Mouse (Mus musculus) MN1 (cell line): Measurements from ENCODE around the gene Tdp2.

ENCODE experiments used
- DNase-seq: peaks from one replicate; pipeline ENCODE4 v3.0.0-alpha.2; 2016; ENCODE audit warnings: low spot score

Gene Tdp2

DNA sequence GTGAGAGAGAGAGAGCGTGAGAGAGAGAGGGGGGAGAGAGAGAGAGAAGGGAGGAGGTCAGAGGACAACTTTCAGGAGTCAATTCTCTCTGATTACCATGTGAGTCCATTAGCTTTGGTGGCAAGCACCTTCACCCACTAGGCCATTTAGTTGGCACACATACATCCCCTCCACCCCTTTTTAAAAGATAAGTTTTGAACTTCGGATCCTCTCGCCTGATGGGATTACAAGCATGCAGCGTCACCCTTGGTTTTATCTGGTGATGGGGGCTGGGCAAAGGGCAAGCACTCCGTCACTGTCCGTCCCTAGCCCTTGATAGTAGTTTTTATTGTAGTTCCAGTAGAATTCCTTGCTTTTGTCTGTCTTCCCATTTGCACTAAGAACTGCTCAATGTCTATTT, 48.7 kb downstream of the Tdp2 start:
- DNase-seq: no peak

DNA sequence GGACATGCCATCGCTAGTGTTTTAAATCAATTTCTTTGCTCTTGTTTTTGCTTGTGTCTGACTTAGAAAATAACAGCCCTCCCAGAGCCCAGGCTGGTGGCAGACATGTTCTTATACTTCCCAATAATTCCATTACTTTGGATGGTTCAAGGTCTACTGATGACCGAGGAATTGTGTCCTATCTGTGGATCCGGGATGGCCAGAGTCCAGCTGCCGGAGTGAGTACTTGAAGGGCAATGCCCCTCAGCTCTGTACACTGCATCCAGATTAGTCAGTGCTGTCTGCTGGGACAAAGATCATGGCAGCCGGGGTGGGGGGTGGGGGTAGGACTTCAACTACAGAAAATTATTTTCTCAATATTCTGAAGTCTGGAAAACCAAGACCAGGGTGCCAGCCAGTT, 49.2 kb downstream of the Tdp2 start:
- no peak for DNase-seq

DNA sequence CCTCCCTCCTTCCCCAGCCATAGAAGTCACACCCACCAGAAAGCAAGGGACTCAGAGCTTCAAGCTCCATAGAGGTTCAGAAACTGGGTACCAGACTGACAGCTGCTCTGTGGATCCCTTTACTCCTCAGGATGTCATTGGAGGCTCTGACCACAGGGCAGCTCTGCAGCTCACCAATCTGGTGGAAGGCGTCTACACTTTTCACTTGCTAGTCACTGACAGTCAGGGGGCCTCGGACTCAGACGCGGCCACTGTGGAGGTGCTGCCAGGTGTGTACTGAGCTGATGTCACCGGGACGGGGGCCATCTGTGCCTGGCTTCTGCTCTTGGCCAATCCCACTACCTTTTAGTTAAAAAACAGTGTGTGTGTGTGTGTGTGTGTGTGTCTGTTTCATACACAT, 50.9 kb downstream of the Tdp2 start:
- no peak for DNase-seq

DNA sequence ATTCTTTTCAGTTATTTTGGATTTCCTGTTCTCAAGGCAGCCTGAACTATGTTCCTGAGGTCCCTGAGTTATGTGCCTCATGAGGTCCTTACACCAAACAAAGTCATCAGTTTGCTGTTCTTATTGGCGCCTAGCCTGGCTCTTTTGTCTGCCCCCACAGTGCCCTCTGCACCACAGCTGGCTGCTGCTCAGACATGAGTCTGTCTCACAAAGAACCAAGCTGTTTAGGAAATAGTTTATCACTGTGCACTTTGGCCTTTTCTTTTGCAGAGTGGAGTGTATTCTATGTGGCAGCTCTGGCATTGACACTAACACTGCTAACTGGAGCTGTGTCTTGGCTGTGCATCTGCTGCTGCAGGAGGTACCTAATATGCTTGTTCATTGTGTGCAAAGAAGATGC, 58.1 kb downstream of the Tdp2 start:
- no peak for DNase-seq
